Mouse (Mus musculus) midbrain, embryonic 14.5 days (tissue): ENCODE measurements at regions not wholly inside any gene's neighbourhood (a gene's known extent, or its start where the extent isn't known, plus 50 kb on each side); places are given as distances from the start of the nearest gene placed in this dataset.

Source experiments
- ATAC-seq: fragments of 200-750 bp; cut with Nextera tagmentation; 2 replicates; pipeline ENCODE4 v1.8.0; 2017; ENCODE audit warnings: moderate number of reproducible peaks, moderate library complexity; ENCODE audit not compliant: low FRiP score, low TSS enrichment
- DNase-seq: peaks from one replicate; pipeline ENCODE4 v3.0.0-alpha.2; 2015
- H3K27ac ChIP-seq: fragments of 300-500 bp; sonication (generic); replicated peaks from 2 replicates; pipeline ENCODE4 v1.5.1; 2014; ENCODE audit warnings: mild to moderate bottlenecking, low read depth, low read length, moderate library complexity
- H3K27me3 ChIP-seq: fragments of 300-500 bp; sonication (generic); 2 replicates; pipeline ENCODE4 v1.6.1; 2014; ENCODE audit warnings: low read length, control low read depth, mixed read lengths; ENCODE audit not compliant: control insufficient read depth, insufficient read depth
- H3K36me3 ChIP-seq: fragments of 300-500 bp; sonication (generic); 2 replicates; pipeline ENCODE4 v1.6.1; 2014; ENCODE audit warnings: low read length, control low read depth; ENCODE audit not compliant: control insufficient read depth, insufficient read depth
- H3K4me1 ChIP-seq: fragments of 300-500 bp; sonication (generic); 2 replicates; pipeline ENCODE4 v1.6.1; 2014; ENCODE audit warnings: mild to moderate bottlenecking, antibody characterized with exemption, low read length, control low read depth; ENCODE audit not compliant: control insufficient read depth, insufficient read depth
- H3K4me2 ChIP-seq: fragments of 300-500 bp; sonication (generic); 2 replicates; pipeline ENCODE4 v1.6.1; 2014; ENCODE audit warnings: mild to moderate bottlenecking, low read length, moderate library complexity
- H3K4me3 ChIP-seq: fragments of 300-500 bp; sonication (generic); replicated peaks from 2 replicates; pipeline ENCODE4 v1.5.1; 2014; ENCODE audit warnings: low read depth, low read length
- H3K9ac ChIP-seq: fragments of 300-500 bp; sonication (generic); replicated peaks from 2 replicates; pipeline ENCODE4 v1.6.1; 2014; ENCODE audit warnings: mild to moderate bottlenecking, low read length, moderate library complexity
- H3K9me3 ChIP-seq: fragments of 300-500 bp; sonication (generic); 2 replicates; pipeline ENCODE4 v1.6.1; 2016; ENCODE audit warnings: low read length, control low read depth, mixed read lengths; ENCODE audit not compliant: control insufficient read depth
- WGBS: fragments of 180-500 bp; shearing (Covaris S2); extraction: QIAGEN DNeasy Blood & Tissue Kit; methylation state at CpG from one replicate; pipeline ENCODE4 v1.1.7; 2014; 5-methylcytosine and 5-hydroxymethylcytosine counted together

- Histone ChIP-seq H3K4me2 (no peak overlapping the region), H3K4me1 (no peaks in the 10 kb centered on the region), H3K9me3 (no peaks in the 10 kb centered on the region), H3K27me3 (no peaks in the 10 kb centered on the region), H3K9ac (no peak overlapping the region), H3K27ac (no peak overlapping the region), H3K4me3 (no peak overlapping the region), H3K36me3 (no peaks in the 10 kb centered on the region)
- WGBS: 94% methylated on average over 5 of the region's 5 CpGs
- DNase-seq (no peak), ATAC-seq (no peak)
Observed at GRCm38 (mm10) chr16:92007351-92007750, 50.7 kb upstream of the Mrps6 start.
